In genomic region chr9:98976081-98976480, GRCm38 (mm10) we compare ENCODE assay signal across 29 mouse cellular contexts. TPM values are rescaled to one million over a fixed set of nuclear protein-coding genes. Genes with fewer than 3 reads are reported as not detected.
"Had no signal": no experiment of that assay in that cellular context is flagged by ENCODE, and none has a peak within 500 bp of the region (broad histone marks: within the 10 kb centered on the region; RNA-seq: fewer than 3 reads in every experiment).

No protein-coding gene starts in this region.

- H3K9me3 ChIP-seq: heart, embryonic 10.5 days; heart, embryonic 12.5 days; hindbrain, embryonic 12.5 days; limb, embryonic 10.5 days; limb, embryonic 12.5 days; liver, embryonic 12.5 days had no signal

- ATAC-seq: hindbrain, embryonic 16.5 days; inflammation-experienced regulatory T-cells, adult 6 months; liver, embryonic 12.5 days had no signal

- H3K4me2 ChIP-seq: heart, embryonic 12.5 days; hindbrain, embryonic 12.5 days; hindbrain, embryonic 14.5 days; limb, embryonic 12.5 days; liver, embryonic 12.5 days had no signal

- DNase-seq: gastrocnemius, postnatal 14 days; gastrocnemius, postnatal 36 days; heart, adult 18-20 months; heart, postnatal 10 days; heart, postnatal 4 days; kidney, adult 18-20 months; kidney, adult 8-10 months; kidney, postnatal 10 days; kidney, postnatal 25 days; kidney, postnatal 4 days had no signal

- H3K27ac ChIP-seq: heart, embryonic 10.5 days; hindbrain, embryonic 10.5 days; hindbrain, embryonic 12.5 days; hindbrain, embryonic 14.5 days; layer of hippocampus, adult 2 months; left cerebral cortex, adult 2 months; limb, embryonic 10.5 days; limb, embryonic 12.5 days; liver, embryonic 12.5 days; liver, embryonic 14.5 days had no signal

- H3K9ac ChIP-seq: heart, embryonic 12.5 days; hindbrain, embryonic 12.5 days; hindbrain, embryonic 14.5 days; limb, embryonic 12.5 days; liver, embryonic 12.5 days; liver, embryonic 14.5 days had no signal

- H3K4me3 ChIP-seq: heart, embryonic 10.5 days; heart, embryonic 12.5 days; hindbrain, embryonic 10.5 days; hindbrain, embryonic 12.5 days; layer of hippocampus, adult 2 months; left cerebral cortex, adult 2 months; limb, embryonic 10.5 days; limb, embryonic 12.5 days; liver, embryonic 12.5 days had no signal

- H3K36me3 ChIP-seq: heart, embryonic 10.5 days; heart, embryonic 12.5 days; hindbrain, embryonic 10.5 days; hindbrain, embryonic 12.5 days; limb, embryonic 10.5 days; limb, embryonic 12.5 days; liver, embryonic 12.5 days had no signal

RNA-seq across cellular contexts. Expression of gene Foxl2, which starts 21.0 kb away (rescaled TPM):
- polyA plus RNA-seq: heart, embryonic 12.5 days; heart, embryonic 14.5 days; inflammation-experienced regulatory T-cells, adult 6 months; intestine, embryonic 16.5 days; kidney, embryonic 14.5 days; kidney, embryonic 16.5 days; limb, embryonic 10.5 days; liver, adult 2 months; liver, embryonic 12.5 days; liver, embryonic 14.5 days had no signal

RNA-seq across cellular contexts. Expression of gene Gm1123, which starts 59.4 kb away (rescaled TPM):
- polyA plus RNA-seq: gonadal fat pad, adult 2 months; heart, embryonic 10.5 days; hindbrain, embryonic 10.5 days; hindbrain, embryonic 12.5 days; kidney, embryonic 14.5 days; limb, embryonic 10.5 days; limb, embryonic 12.5 days; liver, adult 2 months; liver, embryonic 12.5 days had no signal
